Comparison of ENCODE assay signal across 23 mouse cellular contexts in genomic region chr3:31228487-31228886, GRCm38 (mm10).
DNase-seq lines count a peak whose midpoint lies in the region; ATAC-seq lines count a peak whose summit lies in the region.
"Had no signal": no experiment of that assay in that cellular context is flagged by ENCODE, and none has a peak within 500 bp of the region (broad histone marks: within the 10 kb centered on the region; RNA-seq: fewer than 3 reads in every experiment).

No protein-coding gene starts in this region.

- no peak overlapping the region for H3K9ac ChIP-seq in embryonic facial prominence, embryonic 12.5 days
- no peak overlapping the region for H3K9ac ChIP-seq in hindbrain, embryonic 12.5 days
- H3K9ac ChIP-seq in midbrain, embryonic 13.5 days (replicated peaks): no peak overlapping the region
- H3K9ac ChIP-seq in neural tube, embryonic 14.5 days (replicated peaks; ENCODE audit: low read depth, low read length): no peak overlapping the region
- H3K9ac ChIP-seq: embryonic facial prominence, embryonic 13.5 days; forebrain, embryonic 15.5 days had no signal

- no peak overlapping the region for H3K4me2 ChIP-seq in embryonic facial prominence, embryonic 12.5 days (replicated peaks)
- H3K4me2 ChIP-seq in hindbrain, embryonic 12.5 days (replicated peaks): no peak overlapping the region
- no peak overlapping the region for H3K4me2 ChIP-seq in midbrain, embryonic 13.5 days (replicated peaks)
- no peak overlapping the region for H3K4me2 ChIP-seq in neural tube, embryonic 14.5 days (ENCODE audit: low read depth, low read length)
- H3K4me2 ChIP-seq: embryonic facial prominence, embryonic 13.5 days; forebrain, embryonic 15.5 days had no signal

- 75% methylated on average over 2 of the region's 2 CpGs for WGBS in embryonic facial prominence, embryonic 12.5 days
- 76% methylated on average over 2 of the region's 2 CpGs for WGBS in embryonic facial prominence, embryonic 10.5 days
- WGBS in hindbrain, embryonic 12.5 days: 39% methylated on average over 2 of the region's 2 CpGs
- WGBS in hindbrain, embryonic 10.5 days: 55% methylated on average over 2 of the region's 2 CpGs
- 34% methylated on average over 2 of the region's 2 CpGs for WGBS in midbrain, embryonic 13.5 days
- 73% methylated on average over 2 of the region's 2 CpGs for WGBS in midbrain, embryonic 10.5 days
- WGBS in neural tube, embryonic 14.5 days: 31% methylated on average over 2 of the region's 2 CpGs

- DNase-seq in embryonic facial prominence, embryonic 10.5 days (ENCODE audit: low spot score): no peak
- no peak for DNase-seq in hindbrain, embryonic 10.5 days (ENCODE audit: low spot score)
- no peak for DNase-seq in midbrain, embryonic 10.5 days (ENCODE audit: low spot score)
- DNase-seq in neural tube, embryonic 10.5 days (ENCODE audit: extremely low spot score, low spot score): no peak
- DNase-seq: adrenal gland, adult 8-10 months; B cell, adult 2 months; cerebellum, adult 11 months; cerebellum, adult 8-10 months; cerebellum, postnatal 14 days; embryo, embryonic 11 days; gastrocnemius, postnatal 10 days; heart, adult 18-20 months; heart, postnatal 10 days; heart, postnatal 4 days had no signal

- H3K9me3 ChIP-seq in embryonic facial prominence, embryonic 12.5 days: no peaks in the 10 kb centered on the region
- H3K9me3 ChIP-seq in embryonic facial prominence, embryonic 10.5 days: no peaks in the 10 kb centered on the region
- no peaks in the 10 kb centered on the region for H3K9me3 ChIP-seq in hindbrain, embryonic 12.5 days (replicated peaks)
- H3K9me3 ChIP-seq in hindbrain, embryonic 10.5 days: peaks cover 3% of the 10 kb centered on the region
- H3K9me3 ChIP-seq in midbrain, embryonic 13.5 days: no peaks in the 10 kb centered on the region
- no peaks in the 10 kb centered on the region; the same call in 1 of the 2 replicates for H3K9me3 ChIP-seq in midbrain, embryonic 10.5 days (replicated peaks)
- H3K9me3 ChIP-seq in neural tube, embryonic 14.5 days (ENCODE audit: control insufficient read depth, low read length): no peaks in the 10 kb centered on the region
- H3K9me3 ChIP-seq: embryonic facial prominence, embryonic 13.5 days; forebrain, embryonic 15.5 days; G1E; heart, embryonic 10.5 days had no signal

- peaks cover 2% of the 10 kb centered on the region; the same call in 1 of the 2 replicates for H3K4me1 ChIP-seq in embryonic facial prominence, embryonic 12.5 days
- H3K4me1 ChIP-seq in embryonic facial prominence, embryonic 10.5 days: peaks cover 6% of the 10 kb centered on the region
- peaks cover 6% of the 10 kb centered on the region; the same call in 1 of the 2 replicates for H3K4me1 ChIP-seq in hindbrain, embryonic 12.5 days
- H3K4me1 ChIP-seq in hindbrain, embryonic 10.5 days (replicated peaks): peaks cover 9% of the 10 kb centered on the region
- peaks cover 4% of the 10 kb centered on the region; the same call in 1 of the 2 replicates for H3K4me1 ChIP-seq in midbrain, embryonic 13.5 days (replicated peaks)
- no peaks in the 10 kb centered on the region; the same call in 1 of the 2 replicates for H3K4me1 ChIP-seq in midbrain, embryonic 10.5 days
- H3K4me1 ChIP-seq in neural tube, embryonic 14.5 days (ENCODE audit: control insufficient read depth, insufficient read depth, low read length): no peaks in the 10 kb centered on the region
- H3K4me1 ChIP-seq: forebrain, embryonic 15.5 days; heart, embryonic 10.5 days had no signal

- H3K4me3 ChIP-seq in embryonic facial prominence, embryonic 12.5 days: no peak overlapping the region
- no peak overlapping the region for H3K4me3 ChIP-seq in embryonic facial prominence, embryonic 10.5 days
- no peak overlapping the region for H3K4me3 ChIP-seq in hindbrain, embryonic 12.5 days
- H3K4me3 ChIP-seq in hindbrain, embryonic 10.5 days: no peak overlapping the region
- H3K4me3 ChIP-seq in midbrain, embryonic 13.5 days (replicated peaks): no peak overlapping the region
- no peak overlapping the region for H3K4me3 ChIP-seq in midbrain, embryonic 10.5 days
- no peak overlapping the region for H3K4me3 ChIP-seq in neural tube, embryonic 14.5 days (ENCODE audit: low read depth, low read length)
- H3K4me3 ChIP-seq: embryonic facial prominence, embryonic 13.5 days; forebrain, embryonic 15.5 days; heart, embryonic 10.5 days had no signal

- no peaks in the 10 kb centered on the region for H3K36me3 ChIP-seq in embryonic facial prominence, embryonic 12.5 days
- H3K36me3 ChIP-seq in embryonic facial prominence, embryonic 10.5 days (replicated peaks): no peaks in the 10 kb centered on the region
- H3K36me3 ChIP-seq in hindbrain, embryonic 12.5 days: peaks cover 3% of the 10 kb centered on the region; the same call in 1 of the 2 replicates
- no peaks in the 10 kb centered on the region for H3K36me3 ChIP-seq in hindbrain, embryonic 10.5 days
- H3K36me3 ChIP-seq in midbrain, embryonic 13.5 days: peaks cover 12% of the 10 kb centered on the region
- H3K36me3 ChIP-seq in midbrain, embryonic 10.5 days: no peaks in the 10 kb centered on the region
- no peaks in the 10 kb centered on the region for H3K36me3 ChIP-seq in neural tube, embryonic 14.5 days (ENCODE audit: control insufficient read depth, insufficient read depth, low read length)
- H3K36me3 ChIP-seq: embryonic facial prominence, embryonic 13.5 days; G1E; heart, embryonic 10.5 days had no signal

- ATAC-seq in embryonic facial prominence, embryonic 12.5 days (ENCODE audit: insufficient number of reproducible peaks, insufficient read depth, low FRiP score, low TSS enrichment): 0 out of 2 replicates have a peak, but pooled peaks have one; percentile 22
- peak; percentile 50; the same call in 1 of the 2 replicates for ATAC-seq in hindbrain, embryonic 12.5 days (ENCODE audit: low FRiP score)
- peak; percentile 65 for ATAC-seq in midbrain, embryonic 13.5 days
- ATAC-seq in neural tube, embryonic 14.5 days (ENCODE audit: low read depth): peak; percentile 44; the same call in 1 of the 2 replicates
- ATAC-seq: CD4-positive, CD25-positive, alpha-beta regulatory T cell, adult 4 months; forebrain, embryonic 15.5 days had no signal

- H3K27me3 ChIP-seq in embryonic facial prominence, embryonic 12.5 days: no peaks in the 10 kb centered on the region
- no peaks in the 10 kb centered on the region for H3K27me3 ChIP-seq in embryonic facial prominence, embryonic 10.5 days (replicated peaks; ENCODE audit: low read depth, poor library complexity, severe bottlenecking)
- no peaks in the 10 kb centered on the region for H3K27me3 ChIP-seq in hindbrain, embryonic 12.5 days
- H3K27me3 ChIP-seq in hindbrain, embryonic 10.5 days (ENCODE audit: insufficient read depth, poor library complexity, severe bottlenecking): no peaks in the 10 kb centered on the region
- H3K27me3 ChIP-seq in midbrain, embryonic 13.5 days: no peaks in the 10 kb centered on the region
- H3K27me3 ChIP-seq in midbrain, embryonic 10.5 days (ENCODE audit: low read depth, poor library complexity, severe bottlenecking): no peaks in the 10 kb centered on the region
- H3K27me3 ChIP-seq in neural tube, embryonic 14.5 days (ENCODE audit: control insufficient read depth, insufficient read depth, low read length): no peaks in the 10 kb centered on the region
- H3K27me3 ChIP-seq: embryonic facial prominence, embryonic 13.5 days; forebrain, embryonic 15.5 days had no signal

- no peak overlapping the region for H3K27ac ChIP-seq in embryonic facial prominence, embryonic 12.5 days
- H3K27ac ChIP-seq in embryonic facial prominence, embryonic 10.5 days (replicated peaks): no peak overlapping the region
- no peak overlapping the region for H3K27ac ChIP-seq in hindbrain, embryonic 12.5 days
- no peak overlapping the region for H3K27ac ChIP-seq in hindbrain, embryonic 10.5 days
- H3K27ac ChIP-seq in midbrain, embryonic 13.5 days: no peak overlapping the region
- H3K27ac ChIP-seq in midbrain, embryonic 10.5 days (replicated peaks): no peak overlapping the region
- H3K27ac ChIP-seq in neural tube, embryonic 14.5 days (ENCODE audit: low read depth, low read length): no peak overlapping the region
- H3K27ac ChIP-seq: embryonic facial prominence, embryonic 13.5 days; forebrain, embryonic 15.5 days; heart, embryonic 10.5 days had no signal
